Mouse (Mus musculus) adrenal gland, postnatal 4 days (tissue): ENCODE measurements around the gene Dynlt1b. TPM values are rescaled to one million over a fixed set of nuclear protein-coding genes. Genes with fewer than 3 reads are reported as not detected.
"Not testable (repeated sequence)": the region's sequence is repeated elsewhere in the genome, so short reads cannot be mapped to it uniquely, and the experiment has no call there.

ENCODE experiments used
- DNase-seq, 2 experiments: peaks; one replicate each; pipeline ENCODE4 v3.0.0; 2021 to 2022; ENCODE audit warnings: low spot score in 2 of 2, mixed read lengths in 2 of 2
- total RNA-seq, 2 experiments: library from RNA; stranded (reverse); gene quantifications; 2 replicates each; pipeline ENCODE4 v1.2.3; 2021

Gene Dynlt1b
- total RNA-seq, 2 experiments from 2014 or later: 231 to 233 TPM

- not testable (repeated sequence) for DNase-seq
Observed at GRCm38 (mm10) chr17:6422370-6422769, 7.5 kb upstream of the Dynlt1b start.

- DNase-seq: not testable (repeated sequence)
Observed at GRCm38 (mm10) chr17:6422805-6423204, 7.1 kb upstream of the Dynlt1b start.

- not testable (repeated sequence) for DNase-seq
Observed at GRCm38 (mm10) chr17:6424294-6424980, 5.5 kb upstream of the Dynlt1b start.

GRCm38 (mm10) chr17:6425325-6425724 is 4.6 kb upstream of the Dynlt1b start:
- not testable (repeated sequence) for DNase-seq

GRCm38 (mm10) chr17:6426869-6427268 is 3.0 kb upstream of the Dynlt1b start:
- not testable (repeated sequence) for DNase-seq

GRCm38 (mm10) chr17:6428926-6429325 is 986 bp upstream of the Dynlt1b start:
- DNase-seq: not testable (repeated sequence)

GRCm38 (mm10) chr17:6430410-6431001 is 594 bp downstream of the Dynlt1b start:
- not testable (repeated sequence) for DNase-seq

- not testable (repeated sequence) for DNase-seq
Observed at GRCm38 (mm10) chr17:6432456-6432855, 2.5 kb downstream of the Dynlt1b start.

GRCm38 (mm10) chr17:6433691-6434090 is 3.8 kb downstream of the Dynlt1b start:
- DNase-seq: not testable (repeated sequence)

- not testable (repeated sequence) for DNase-seq
Observed at GRCm38 (mm10) chr17:6438080-6438479, 8.2 kb downstream of the Dynlt1b start.

- DNase-seq: not testable (repeated sequence)
Observed at GRCm38 (mm10) chr17:6439913-6440312, 10.0 kb downstream of the Dynlt1b start.

GRCm38 (mm10) chr17:6440493-6441077 is 10.7 kb downstream of the Dynlt1b start:
- DNase-seq: not testable (repeated sequence)

- DNase-seq: not testable (repeated sequence)
Observed at GRCm38 (mm10) chr17:6441254-6441653, 11.3 kb downstream of the Dynlt1b start.

- DNase-seq: not testable (repeated sequence)
Observed at GRCm38 (mm10) chr17:6442513-6442912, 12.6 kb downstream of the Dynlt1b start.

- peak in 1 of 2 experiments; percentile 0 for DNase-seq
Observed at GRCm38 (mm10) chr17:6445794-6446587, 16.1 kb downstream of the Dynlt1b start.

GRCm38 (mm10) chr17:6448293-6448692 is 18.4 kb downstream of the Dynlt1b start:
- DNase-seq: not testable (repeated sequence)

GRCm38 (mm10) chr17:6449166-6449565 is 19.3 kb downstream of the Dynlt1b start:
- not testable (repeated sequence) for DNase-seq

- not testable (repeated sequence) for DNase-seq
Observed at GRCm38 (mm10) chr17:6451205-6451604, 21.3 kb downstream of the Dynlt1b start.

- DNase-seq: not testable (repeated sequence)
Observed at GRCm38 (mm10) chr17:6452689-6453088, 22.8 kb downstream of the Dynlt1b start.

- DNase-seq: not testable (repeated sequence)
Observed at GRCm38 (mm10) chr17:6454703-6455102, 24.8 kb downstream of the Dynlt1b start.

- not testable (repeated sequence) for DNase-seq
Observed at GRCm38 (mm10) chr17:6455883-6456282, 26.0 kb downstream of the Dynlt1b start.
